Mouse (Mus musculus): ENCODE measurements around the gene Rnf113a2.

GRCm38 (mm10) chr12:84450718-84451646 lies 34.0 kb downstream of the Rnf113a2 start, which contains the start of the genes Aldh6a1 and Lin52:
- TF ChIP-seq CTCF (IDR thresholded peaks at IDR 0.05; ENCODE audit: low read depth, low read length) (no peak), POLR2A (IDR thresholded peaks at IDR 0.05; ENCODE audit: borderline replicate concordance, low read depth, low read length) (no peak)
